Mouse (Mus musculus) MEL (cell line): ENCODE measurements around the gene Anln.

Experiments used
- CHD1 ChIP-seq: IDR thresholded peaks from 2 replicates; pipeline ENCODE4 v1.6.1; 2012; ENCODE audit warnings: low read depth, mild to moderate bottlenecking, inconsistent platforms, low read length, improper control_type of control experiment
- CTCF ChIP-seq, 3 experiments: IDR thresholded peaks in 2 of 3; conservative IDR thresholded peaks in 1 of 3; 2 replicates each; pipeline ENCODE4 v1.5.1; 2011 to 2012; ENCODE audit warnings: low read length in 3 of 3, low read depth in 2 of 3, mild to moderate bottlenecking in 2 of 3, improper control_type of control experiment in 1 of 3, inconsistent platforms in 1 of 3, mixed read lengths in 1 of 3, moderate library complexity in 1 of 3; ENCODE audit not compliant: control insufficient read depth in 1 of 3, insufficient read depth in 1 of 3, poor library complexity in 1 of 3, severe bottlenecking in 1 of 3
- ELF1 ChIP-seq: IDR thresholded peaks from 2 replicates; pipeline ENCODE4 v1.6.1; 2014; ENCODE audit warnings: low read depth, mild to moderate bottlenecking, inconsistent platforms, low read length, improper control_type of control experiment, moderate library complexity
- EP300 ChIP-seq, 2 experiments: IDR thresholded peaks; 2 replicates each; pipeline ENCODE4 v1.6.1; 2011; ENCODE audit warnings: improper control_type of control experiment in 2 of 2, low read length in 2 of 2, low read depth in 1 of 2, mild to moderate bottlenecking in 1 of 2
- GABPA ChIP-seq: IDR thresholded peaks from 2 replicates; pipeline ENCODE4 v1.6.1; 2012; ENCODE audit warnings: low read depth, mild to moderate bottlenecking, inconsistent platforms, low read length, improper control_type of control experiment, moderate library complexity
- GATA1 ChIP-seq: IDR thresholded peaks from 2 replicates; pipeline ENCODE4 v1.6.1; 2011; ENCODE audit warnings: low read depth, low read length, improper control_type of control experiment
- KAT2A ChIP-seq: conservative IDR thresholded peaks from 2 replicates; pipeline ENCODE4 v1.6.1; 2012; ENCODE audit warnings: low read depth, low read length, improper control_type of control experiment, inconsistent platforms
- MAFK ChIP-seq: IDR thresholded peaks from 2 replicates; pipeline ENCODE4 v1.6.1; 2011; ENCODE audit warnings: low read depth, mild to moderate bottlenecking, low read length, improper control_type of control experiment, borderline replicate concordance
- MYB ChIP-seq: IDR thresholded peaks from 2 replicates; pipeline ENCODE4 v1.6.1; 2011; ENCODE audit warnings: mild to moderate bottlenecking, low read depth, low read length, improper control_type of control experiment
- NRF1 ChIP-seq: IDR thresholded peaks from 2 replicates; pipeline ENCODE4 v1.6.1; 2014; ENCODE audit warnings: low read depth, mild to moderate bottlenecking, inconsistent platforms, low read length, improper control_type of control experiment, moderate library complexity; ENCODE audit not compliant: poor library complexity, insufficient read depth, severe bottlenecking
- POLR2A ChIP-seq, 2 experiments: IDR thresholded peaks; 2 replicates each; pipeline ENCODE4 v1.6.1; 2011 to 2012; ENCODE audit warnings: low read length in 2 of 2, mild to moderate bottlenecking in 2 of 2, control low read depth in 1 of 2, improper control_type of control experiment in 1 of 2, low read depth in 1 of 2, moderate library complexity in 1 of 2; ENCODE audit not compliant: control insufficient read depth in 1 of 2, insufficient read depth in 1 of 2, poor library complexity in 1 of 2
- TCF12 ChIP-seq: IDR thresholded peaks from 2 replicates; pipeline ENCODE4 v1.6.1; 2014; ENCODE audit warnings: low read depth, mild to moderate bottlenecking, inconsistent platforms, low read length, improper control_type of control experiment, moderate library complexity
- ZKSCAN1 ChIP-seq: IDR thresholded peaks from 2 replicates; pipeline ENCODE4 v1.6.1; 2012; ENCODE audit warnings: low read depth, mild to moderate bottlenecking, inconsistent platforms, low read length, improper control_type of control experiment, moderate library complexity

DNA sequence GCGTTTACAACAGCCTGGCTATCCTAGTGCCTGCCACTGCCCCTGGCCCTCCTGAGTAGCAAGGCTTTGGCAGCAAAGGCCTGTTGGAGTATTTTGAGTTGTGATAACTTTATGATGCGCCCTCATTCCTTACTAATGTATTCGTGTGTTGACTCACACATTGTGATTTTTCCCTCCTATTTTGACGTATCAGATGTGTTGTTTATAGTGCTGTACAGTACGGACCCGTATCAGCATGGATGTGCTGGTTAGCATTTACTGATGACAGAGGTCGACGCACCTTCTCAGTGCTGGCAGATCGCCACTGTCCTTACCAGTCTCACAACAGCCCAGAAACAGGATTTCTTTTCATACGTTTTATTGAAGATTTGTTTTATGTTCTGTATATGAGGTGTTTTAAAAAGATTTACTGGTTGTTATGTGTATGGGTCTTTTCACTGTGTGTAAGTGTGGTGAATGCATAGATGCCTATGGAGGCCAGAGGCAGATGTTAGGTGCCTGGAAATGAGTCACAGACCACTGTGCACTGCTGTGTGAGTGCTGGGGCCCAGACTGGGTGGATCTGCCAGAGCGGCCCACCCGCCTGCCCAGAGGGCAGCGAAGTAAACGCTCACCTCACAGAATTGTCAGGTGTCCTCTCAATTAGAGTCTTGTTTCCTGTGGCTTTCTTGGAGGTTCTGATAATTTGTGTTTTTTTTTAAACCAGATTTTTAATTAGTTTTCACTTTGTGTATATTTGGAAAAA lies 39.9 kb upstream of the Anln start:
- TF ChIP-seq GABPA (no peak), GATA1 (no peak), NRF1 (0 out of 2 replicates have a peak, but pooled peaks have one; percentile 9), POLR2A (IDR thresholded peaks at IDR 0.05; ENCODE audit: control insufficient read depth in 1 of 2, insufficient read depth in 1 of 2, low read depth in 1 of 2, low read length in 2 of 2, poor library complexity in 1 of 2) (peak in 1 of 2 experiments; percentile 0; a peak in 1 of 4 replicates), KAT2A (peak; percentile 40), CTCF (IDR thresholded peaks at IDR 0.05 in 2 of 3, conservative IDR thresholded peaks at IDR 0.05 in 1 of 3; ENCODE audit: control insufficient read depth in 1 of 3, insufficient read depth in 1 of 3, low read depth in 2 of 3, low read length in 3 of 3, poor library complexity in 1 of 3, severe bottlenecking in 1 of 3) (no peak), MAFK (no peak), MYB (no peak; the same call in 1 of the 2 replicates), EP300 (IDR thresholded peaks at IDR 0.05; ENCODE audit: low read depth in 1 of 2, low read length in 2 of 2) (no peak; a peak in 1 of 4 replicates), CHD1 (peak; percentile 61; the same call in 1 of the 2 replicates), TCF12 (peak; percentile 5; the same call in 1 of the 2 replicates), ELF1 (no peak), ZKSCAN1 (no peak)
